Mouse (Mus musculus) layer of hippocampus, postnatal 14 days (tissue): Measurements from ENCODE around the gene Vmn1r148. TPM values are rescaled to one million over a fixed set of nuclear protein-coding genes. Genes with fewer than 3 reads are reported as not detected.
"Not testable (repeated sequence)": the region's sequence is repeated elsewhere in the genome, so short reads cannot be mapped to it uniquely, and the experiment has no call there.

Source experiments
- DNase-seq, 2 experiments: peaks; one replicate each; pipeline ENCODE4 v3.0.0; 2021 to 2022; ENCODE audit warnings: low spot score in 2 of 2, mixed read lengths in 1 of 2
- long read RNA-seq, 2 experiments: library from polyadenylated mRNA; stranded (forward); transcript quantifications; one replicate each; pipeline ENCODE4 v2.0.0; 2021
- total RNA-seq, 2 experiments: library from RNA; stranded (reverse); gene quantifications; 2 replicates each; pipeline ENCODE4 v1.2.3; 2021

Vmn1r148 gene
- not detected for total RNA-seq
- long read RNA-seq, experiment 1 = 0 reads
- long read RNA-seq, experiment 2 = 0 reads

DNA sequence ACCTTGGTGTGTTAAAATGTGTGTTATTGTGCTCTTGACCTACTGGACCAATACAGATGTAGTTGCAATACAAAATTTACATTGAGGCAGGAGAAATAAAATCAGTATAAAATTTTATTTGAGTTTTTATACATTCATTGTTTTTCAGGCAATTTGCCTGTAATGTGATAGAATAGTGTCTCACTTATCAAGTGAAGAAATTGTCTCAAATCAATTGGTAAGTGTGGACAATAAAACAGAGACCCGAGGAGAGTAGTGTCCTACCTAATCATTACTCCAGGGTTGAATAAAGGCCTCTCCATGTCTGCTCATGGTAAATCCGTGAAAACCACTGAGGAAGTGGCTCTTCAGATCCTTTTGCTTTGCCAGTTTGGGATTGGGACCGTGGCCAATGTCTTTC is at the start of gene Vmn1r148:
Vmn1r148 (plus strand) TSS at position 301 of the 400 bp plus-strand sequence.
- DNase-seq = not testable (repeated sequence)

DNA sequence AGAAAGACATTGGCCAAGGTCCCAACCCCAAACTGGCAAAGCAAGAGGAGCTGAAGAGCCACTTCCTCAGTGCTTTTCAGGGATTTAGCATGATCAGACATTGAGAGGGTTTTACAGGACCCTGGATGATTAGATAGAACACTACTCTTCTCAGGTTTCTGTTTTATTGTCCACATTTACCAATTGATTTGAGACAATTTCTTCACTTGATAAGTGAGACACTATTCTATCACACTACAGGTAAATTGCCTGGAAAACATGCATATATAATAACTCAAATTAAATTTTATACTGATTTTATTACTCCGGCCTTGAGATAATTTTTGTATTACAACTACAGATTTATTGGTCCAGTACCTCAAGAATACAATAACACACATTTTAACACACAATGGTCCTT is 42.4 kb upstream of the Vmn1r148 start, which contains the start of gene Gm8660:
Gm8660 (minus strand) TSS at position 101 of the 400 bp plus-strand sequence.
- DNase-seq = not testable (repeated sequence)

DNA sequence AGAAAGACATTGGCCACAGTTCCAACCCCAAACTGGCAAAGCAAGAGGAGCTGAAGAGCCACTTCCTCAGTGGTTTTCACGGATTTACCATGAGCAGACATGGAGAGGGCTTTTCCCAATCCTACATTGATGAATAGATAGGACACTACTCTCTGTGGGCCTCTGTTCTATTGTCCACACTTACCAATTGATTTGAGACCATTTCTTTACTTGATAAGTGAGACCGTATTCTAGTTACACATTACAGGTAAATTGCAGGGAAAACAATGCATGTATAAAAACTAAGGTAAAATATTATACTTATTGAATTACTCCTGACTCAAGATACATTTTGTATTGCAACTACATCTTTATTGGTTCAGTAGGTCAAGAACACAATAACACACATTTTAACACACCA is 24.7 kb downstream of the Vmn1r148 start, which contains the start of gene Vmn1r149:
Vmn1r149 (minus strand) TSS at position 101 of the 400 bp plus-strand sequence.
- not testable (repeated sequence) for DNase-seq

DNA sequence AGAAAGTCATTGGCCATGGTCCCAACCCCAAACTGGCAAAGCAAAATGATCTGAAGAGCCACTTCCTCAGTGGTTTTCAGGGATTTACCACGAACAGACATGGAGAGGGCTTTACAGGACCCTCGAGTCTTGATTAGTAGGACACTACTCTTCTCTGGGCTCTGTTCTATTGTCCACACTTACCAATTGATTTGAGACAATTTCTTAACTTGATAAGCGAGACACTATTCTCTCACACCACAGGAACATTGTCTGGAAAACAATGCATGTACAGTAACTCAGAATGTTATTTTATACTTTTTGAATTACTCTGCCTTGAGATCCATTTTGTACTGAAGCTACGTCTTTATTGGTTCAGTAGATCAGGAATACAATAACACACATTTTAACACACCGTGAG is 50.6 kb downstream of the Vmn1r148 start, which contains the start of gene Gm10665:
Gm10665 (minus strand) TSS at position 101 of the 400 bp plus-strand sequence.
- DNase-seq = not testable (repeated sequence)

Other genes starting within 250 kb of the Vmn1r148 start
- gene Vmn1r142, start 249.5 kb upstream of the Vmn1r148 start, total RNA-seq = not detected
- gene Vmn1r143, start 224.2 kb upstream of the Vmn1r148 start, total RNA-seq = not detected
- not detected for gene Gm8653, start 212.3 kb upstream of the Vmn1r148 start, total RNA-seq
- not detected for gene Gm8453, start 184.1 kb upstream of the Vmn1r148 start, total RNA-seq
- not detected for gene Gm4187, start 83.9 kb upstream of the Vmn1r148 start, total RNA-seq
- not detected for gene Gm8660, start 42.5 kb upstream of the Vmn1r148 start, total RNA-seq
- gene Vmn1r149, start 24.6 kb downstream of the Vmn1r148 start, total RNA-seq = not detected
- not detected for gene Gm10665, start 50.5 kb downstream of the Vmn1r148 start, total RNA-seq
- not detected for gene Vmn1r151, start 86.1 kb downstream of the Vmn1r148 start, total RNA-seq
- not detected for gene Vmn1r152, start 109.4 kb downstream of the Vmn1r148 start, total RNA-seq
- not detected for gene Gm8677, start 121.3 kb downstream of the Vmn1r148 start, total RNA-seq
- not detected for gene Gm4201, start 151.8 kb downstream of the Vmn1r148 start, total RNA-seq
- not detected for gene Gm4565, start 174.5 kb downstream of the Vmn1r148 start, total RNA-seq
- not detected for gene Vmn1r155, start 244.4 kb downstream of the Vmn1r148 start, total RNA-seq